Mouse (Mus musculus): ENCODE results near the gene F12. TPM values are rescaled to one million over a fixed set of nuclear protein-coding genes. Genes with fewer than 3 reads are reported as not detected.

Gene F12
- total RNA-seq (2014; rRNA removed) (0.15 TPM in 1 of 2 replicates, not detected in the other), polyA plus RNA-seq (2015; fragmentation: Nextera tagmentation; extraction: Ambion mirVana) (0.45 and 0.51 TPM in 2 replicates)

DNA sequence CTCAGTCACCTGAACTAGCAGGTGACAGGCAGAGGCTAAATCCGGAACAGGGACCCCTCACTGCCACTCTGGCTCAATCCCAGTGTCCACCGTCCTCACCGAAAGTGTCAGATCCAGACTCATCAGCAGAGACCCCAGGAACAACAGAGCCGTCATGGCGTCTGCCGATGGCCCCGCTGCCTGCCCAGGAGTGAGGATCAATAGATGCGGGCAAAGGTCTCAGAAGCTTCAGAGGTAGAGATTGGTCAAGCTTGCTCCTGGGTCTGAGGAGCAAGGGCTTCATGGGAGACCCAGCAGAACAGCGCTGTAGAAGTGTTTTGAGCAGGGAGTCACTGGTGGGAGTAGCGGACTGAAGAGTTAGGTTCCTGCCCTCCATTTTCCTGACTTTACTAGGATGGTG lies at the start of gene F12:
F12 (minus strand) TSS at position 181 of the 400 bp plus-strand sequence.
- H3K4me3 ChIP-seq (ENCODE audit: low read depth, low read length), result no peak within 1 kb of the TSS
- ATAC-seq (no peak), DNase-seq (no peak)
- no peaks in the 10 kb centered on the region for H3K9me3 ChIP-seq (ENCODE audit: low read length)
- H3K4me1 ChIP-seq (ENCODE audit: insufficient read depth), result no peaks in the 10 kb centered on the region
- H3K27ac ChIP-seq (ENCODE audit: low read depth, low read length), result no peak within 1 kb of the TSS
- peaks cover 7% of the 10 kb centered on the region for H3K27me3 ChIP-seq (ENCODE audit: insufficient read depth, low read length)
- WGBS, result 90% methylated on average over 10 of the region's 10 CpGs
- no peak for TF ChIP-seq CTCF (IDR thresholded peaks at IDR 0.05; ENCODE audit: low read depth)
- no peak within 1 kb of the TSS for H3K4me2 ChIP-seq (ENCODE audit: low read depth)
- H3K36me3 ChIP-seq (ENCODE audit: insufficient read depth), result no peaks in the 10 kb centered on the region
- H3K9ac ChIP-seq, result no peak within 1 kb of the TSS

DNA sequence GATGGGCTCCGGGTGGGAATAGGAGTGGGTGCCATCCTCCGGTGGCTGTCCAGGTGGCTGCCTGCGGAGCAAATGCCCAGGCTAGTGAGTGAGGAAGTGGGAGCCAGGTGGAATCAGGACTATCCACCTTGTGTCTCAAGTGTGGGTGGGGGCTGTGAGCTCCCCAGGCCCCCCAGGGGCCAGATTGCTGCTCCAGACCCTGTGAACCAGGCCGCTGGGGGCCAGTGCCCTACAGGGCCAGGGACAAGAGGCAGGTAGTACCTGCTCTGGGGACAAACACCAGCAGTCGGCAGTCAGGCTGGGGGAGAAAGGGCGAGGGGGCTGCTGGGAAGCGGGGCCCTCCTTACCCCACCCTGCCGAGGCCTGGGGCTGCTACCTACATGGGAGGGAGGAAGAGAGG lies 49.7 kb upstream of the F12 start:
- no peak overlapping the region for H3K27ac ChIP-seq (ENCODE audit: low read depth, low read length)

DNA sequence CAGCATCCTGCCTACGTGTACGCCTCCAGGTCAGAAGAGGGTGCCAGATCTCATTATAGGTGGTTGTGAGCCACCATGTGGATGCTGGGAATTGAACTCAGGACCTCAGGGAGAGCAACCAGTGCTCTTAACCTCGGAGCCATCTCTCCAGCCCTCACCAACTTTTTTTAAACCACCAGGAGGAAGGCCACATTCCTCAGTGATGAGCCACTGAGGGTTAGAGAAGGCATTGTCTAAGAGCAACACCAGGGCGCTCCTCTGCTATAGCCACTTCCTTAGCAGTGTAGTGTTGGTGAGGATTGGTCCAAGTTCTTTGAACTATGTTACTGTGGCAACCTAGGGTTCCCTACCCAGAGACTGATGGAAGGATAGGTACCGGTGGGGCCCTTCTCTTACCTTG lies 49.2 kb upstream of the F12 start:
- ATAC-seq, result no peak
- Histone ChIP-seq H3K27ac (ENCODE audit: low read depth, low read length) (0 out of 2 replicates have a peak overlapping the region, but pooled peaks have one; percentile 69), H3K27me3 (ENCODE audit: insufficient read depth, low read length) (no peaks in the 10 kb centered on the region), H3K4me2 (ENCODE audit: low read depth) (no peak overlapping the region), H3K9ac (no peak overlapping the region), H3K36me3 (ENCODE audit: insufficient read depth) (peaks cover 71% of the 10 kb centered on the region), H3K4me3 (ENCODE audit: low read depth, low read length) (no peak overlapping the region), H3K4me1 (ENCODE audit: insufficient read depth) (peaks cover 17% of the 10 kb centered on the region), H3K9me3 (ENCODE audit: low read length) (no peaks in the 10 kb centered on the region)
- DNase-seq, result no peak
- WGBS, result 85% methylated on average over 5 of the region's 5 CpGs
- no peak for TF ChIP-seq CTCF (IDR thresholded peaks at IDR 0.05; ENCODE audit: low read depth)

More for the DNA sequence above, 49.7 kb upstream of the F12 start:
- no peak for TF ChIP-seq CTCF (IDR thresholded peaks at IDR 0.05; ENCODE audit: low read depth)
- Histone ChIP-seq H3K4me1 (ENCODE audit: insufficient read depth) (peaks cover 12% of the 10 kb centered on the region), H3K9ac (no peak overlapping the region), H3K9me3 (ENCODE audit: low read length) (no peaks in the 10 kb centered on the region), H3K27me3 (ENCODE audit: insufficient read depth, low read length) (no peaks in the 10 kb centered on the region), H3K4me2 (ENCODE audit: low read depth) (no peak overlapping the region), H3K4me3 (ENCODE audit: low read depth, low read length) (no peak overlapping the region), H3K36me3 (ENCODE audit: insufficient read depth) (peaks cover 75% of the 10 kb centered on the region)
- 91% methylated on average over 8 of the region's 8 CpGs for WGBS
- ATAC-seq (no peak), DNase-seq (no peak)

DNA sequence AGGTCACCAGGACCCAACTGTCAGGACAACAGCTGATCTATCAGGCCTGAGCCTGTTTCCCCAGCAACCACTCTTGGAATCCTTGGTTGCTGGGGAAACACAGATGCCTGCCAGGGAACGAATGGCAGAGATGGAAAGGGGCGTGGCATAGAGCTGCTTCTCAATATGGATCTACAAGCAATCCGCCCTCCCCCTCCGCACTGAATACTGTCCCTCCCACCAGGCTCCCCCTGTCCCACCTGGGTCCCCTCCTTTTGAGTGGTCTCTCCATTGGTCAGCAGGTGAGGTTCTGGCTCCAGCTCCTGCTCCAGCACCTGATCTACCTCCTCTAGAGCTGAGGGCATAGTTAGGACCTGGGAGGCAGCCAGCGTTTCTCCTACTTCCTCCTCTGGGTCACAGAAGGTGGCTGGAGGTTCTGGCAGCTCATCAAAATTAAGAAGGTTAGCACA lies 48.1 kb upstream of the F12 start:
- H3K27me3 ChIP-seq (ENCODE audit: insufficient read depth, low read length), result no peaks in the 10 kb centered on the region
- H3K27ac ChIP-seq (ENCODE audit: low read depth, low read length), result peak overlapping the region; percentile 69
- H3K4me2 ChIP-seq (ENCODE audit: low read depth), result 0 out of 2 replicates have a peak overlapping the region, but pooled peaks have one; percentile 10
- peak; percentile 91 for DNase-seq
- peaks cover 26% of the 10 kb centered on the region for H3K4me1 ChIP-seq (ENCODE audit: insufficient read depth)
- ATAC-seq, result peak; percentile 46
- peaks cover 59% of the 10 kb centered on the region for H3K36me3 ChIP-seq (ENCODE audit: insufficient read depth)
- H3K4me3 ChIP-seq (ENCODE audit: low read depth, low read length), result no peak overlapping the region
- H3K9ac ChIP-seq, result no peak overlapping the region
- WGBS, result 10% methylated on average over 5 of the region's 5 CpGs
- H3K9me3 ChIP-seq (ENCODE audit: low read length), result no peaks in the 10 kb centered on the region
- TF ChIP-seq CTCF (IDR thresholded peaks at IDR 0.05; ENCODE audit: low read depth), result no peak

DNA sequence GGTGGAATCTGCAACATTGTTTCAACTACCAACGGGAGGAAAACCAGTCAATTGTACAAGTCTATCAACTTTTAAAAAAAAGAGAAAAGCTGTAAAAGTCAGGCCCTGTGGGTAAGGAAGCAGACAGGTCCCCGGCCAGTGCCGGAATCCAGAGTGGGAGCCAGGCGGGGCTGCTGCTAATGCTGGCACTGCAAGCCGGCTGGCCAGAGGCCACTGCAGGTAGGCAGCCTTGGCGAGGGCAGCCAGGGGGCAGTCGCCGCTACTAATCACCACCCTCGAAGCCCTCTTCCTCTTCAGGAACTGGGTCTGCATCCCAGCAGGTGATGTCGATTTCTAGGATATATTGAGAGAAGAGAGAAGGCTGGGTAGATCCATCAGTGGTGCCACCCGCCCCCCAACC lies 47.4 kb upstream of the F12 start:
- Histone ChIP-seq H3K9me3 (ENCODE audit: low read length) (no peaks in the 10 kb centered on the region), H3K4me3 (ENCODE audit: low read depth, low read length) (no peak overlapping the region), H3K4me2 (ENCODE audit: low read depth) (no peak overlapping the region), H3K27ac (ENCODE audit: low read depth, low read length) (peak overlapping the region; percentile 69), H3K9ac (no peak overlapping the region), H3K4me1 (ENCODE audit: insufficient read depth) (peaks cover 26% of the 10 kb centered on the region), H3K36me3 (ENCODE audit: insufficient read depth) (peaks cover 53% of the 10 kb centered on the region), H3K27me3 (ENCODE audit: insufficient read depth, low read length) (no peaks in the 10 kb centered on the region)
- TF ChIP-seq CTCF (IDR thresholded peaks at IDR 0.05; ENCODE audit: low read depth), result peak; percentile 26; the same call in 1 of the 2 replicates
- DNase-seq, result no peak
- ATAC-seq, result no peak
- 49% methylated on average over 11 of the region's 11 CpGs for WGBS

DNA sequence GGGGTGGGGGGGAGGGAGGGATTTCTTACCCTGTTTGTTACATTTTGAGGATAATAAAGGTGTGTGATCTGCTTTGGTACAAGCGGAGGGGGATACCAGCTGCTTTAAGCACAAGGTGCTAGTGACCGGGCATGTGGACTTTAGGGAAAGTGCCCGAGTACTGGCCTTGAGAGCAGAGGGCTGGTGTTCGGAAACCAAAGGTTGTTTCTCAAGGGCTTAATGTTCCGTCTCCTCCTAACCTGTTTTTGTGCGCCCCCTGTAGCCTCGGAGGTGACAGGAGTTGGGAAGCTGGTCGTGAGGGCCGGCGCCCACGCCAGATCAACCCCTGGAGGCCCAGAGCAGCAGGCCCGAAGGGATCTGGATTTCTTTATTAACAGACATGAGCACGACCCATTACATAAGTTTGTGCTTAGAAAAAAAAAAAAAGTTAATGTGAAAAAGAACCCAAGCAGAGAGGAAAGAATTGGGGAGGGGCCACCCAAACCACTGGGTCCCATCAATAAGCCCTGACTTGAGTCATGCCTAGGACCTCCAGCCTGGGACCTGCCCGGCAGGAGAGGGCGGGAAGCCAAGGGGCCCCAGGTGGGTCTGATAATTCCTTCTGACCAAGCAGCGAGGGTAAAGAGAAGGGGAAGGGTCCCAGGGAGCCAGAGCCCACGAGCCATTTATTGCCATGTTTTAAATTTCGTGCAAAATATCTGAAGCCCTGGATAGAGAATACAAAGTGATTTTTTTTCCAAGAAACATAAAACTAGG lies 46.7 kb upstream of the F12 start:
- DNase-seq, result peak; percentile 54

More for the DNA sequence above, 46.7 kb upstream of the F12 start:
- H3K4me1 ChIP-seq (ENCODE audit: insufficient read depth), result peaks cover 26% of the 10 kb centered on the region
- TF ChIP-seq CTCF (IDR thresholded peaks at IDR 0.05; ENCODE audit: low read depth), result peak; percentile 54
- ATAC-seq, result no peak
- no peaks in the 10 kb centered on the region for H3K9me3 ChIP-seq (ENCODE audit: low read length)
- no peaks in the 10 kb centered on the region for H3K27me3 ChIP-seq (ENCODE audit: insufficient read depth, low read length)
- peak overlapping the region; percentile 88 for H3K27ac ChIP-seq (ENCODE audit: low read depth, low read length)
- H3K4me2 ChIP-seq (ENCODE audit: low read depth), result peak overlapping the region; percentile 84
- peak overlapping the region; percentile 72 for H3K9ac ChIP-seq
- H3K4me3 ChIP-seq (ENCODE audit: low read depth, low read length), result peak overlapping the region; percentile 45
- peaks cover 49% of the 10 kb centered on the region for H3K36me3 ChIP-seq (ENCODE audit: insufficient read depth)
- 26% methylated on average over 18 of the region's 18 CpGs for WGBS
